Mouse (Mus musculus): Measurements from ENCODE around the gene Slc16a14.

The Slc16a14 gene

DNA sequence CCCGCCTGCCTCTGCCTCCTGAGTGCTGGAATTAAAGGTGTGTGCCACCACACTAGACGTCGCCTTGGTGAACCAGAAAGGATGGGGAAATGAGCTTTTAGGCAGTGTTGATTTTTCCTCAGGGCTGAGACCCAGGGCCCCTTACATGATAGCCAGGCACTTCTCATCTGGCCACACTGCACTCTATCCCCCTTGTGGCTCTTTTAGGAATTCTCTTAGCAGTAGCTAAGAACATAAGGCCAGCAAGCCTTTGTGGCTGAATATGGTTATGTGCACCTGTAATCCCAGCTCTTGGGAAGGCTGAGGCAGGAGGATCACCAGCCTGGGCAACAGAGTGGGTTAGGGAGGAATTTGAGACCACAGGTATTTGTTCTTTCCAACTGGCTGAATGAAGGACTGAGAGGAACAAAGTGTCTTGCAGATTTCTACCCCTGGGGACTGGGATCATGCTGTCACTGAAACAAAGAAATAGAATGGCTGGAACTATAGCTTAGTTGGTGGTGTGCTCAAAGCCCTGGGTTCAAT lies 68.2 kb downstream of the Slc16a14 start:
- no peak for DNase-seq (ENCODE audit: extremely low spot score)

- DNase-seq (ENCODE audit: extremely low spot score), result no peak
These were observed 68.7 kb downstream of the Slc16a14 start for GRCm38 (mm10) chr1:84866231-84866630.

- no peak for DNase-seq (ENCODE audit: extremely low spot score)
These were observed 70.3 kb downstream of the Slc16a14 start for GRCm38 (mm10) chr1:84864645-84865044.

DNA sequence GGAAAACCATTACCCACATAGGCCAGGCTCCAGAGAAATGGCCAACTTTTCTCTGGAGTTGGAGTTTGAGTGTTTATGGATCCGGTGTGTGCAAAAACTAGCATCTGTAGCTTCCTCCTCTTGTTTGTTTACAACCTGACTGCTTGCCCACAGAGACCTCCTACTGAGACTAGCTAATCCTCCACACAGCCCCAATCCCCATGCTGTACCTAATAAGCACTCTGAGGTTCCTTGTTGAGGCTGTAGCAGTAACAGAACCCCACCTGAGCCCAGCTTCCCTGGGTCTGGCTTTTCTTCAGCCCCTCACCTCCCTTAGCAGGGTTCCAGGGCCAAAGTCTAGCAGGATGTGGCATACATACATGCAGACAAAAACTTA lies 73.7 kb downstream of the Slc16a14 start:
- no peak for DNase-seq (ENCODE audit: extremely low spot score)

- no peak for DNase-seq (ENCODE audit: extremely low spot score)
These were observed 74.3 kb downstream of the Slc16a14 start for GRCm38 (mm10) chr1:84860360-84861254.

- no peak for DNase-seq (ENCODE audit: extremely low spot score)
These were observed 75.3 kb downstream of the Slc16a14 start for GRCm38 (mm10) chr1:84859597-84859996.

All from embryo, embryonic 9.5 days (tissue).